Mouse (Mus musculus): Measurements from ENCODE around the gene Zeb2. TPM values are rescaled to one million over a fixed set of nuclear protein-coding genes. Genes with fewer than 3 reads are reported as not detected.

The Zeb2 gene
- total and polyA plus RNA-seq, 3 experiments: 16.5 to 50.0 (median 46.7) TPM

DNA sequence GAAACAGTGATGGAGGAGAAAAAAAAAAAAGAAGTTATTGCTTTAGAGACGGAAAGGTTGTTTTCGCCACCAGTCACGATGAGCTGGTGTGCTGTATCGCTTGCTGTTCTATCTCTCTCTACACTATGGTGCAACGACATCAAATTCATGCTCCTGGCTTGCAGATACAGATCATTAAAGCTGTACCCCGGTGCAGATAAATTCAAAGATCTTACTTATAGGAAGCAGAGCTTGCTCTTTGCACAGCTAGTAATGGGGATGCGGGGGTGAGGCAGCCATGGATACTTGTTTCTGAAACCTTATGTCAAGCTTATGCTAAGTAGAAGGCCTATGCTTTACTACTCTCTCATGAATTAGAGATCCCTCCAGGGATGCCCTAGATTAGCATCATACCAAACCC is 23.7 kb downstream of the Zeb2 start:
- H3K27me3 ChIP-seq (ENCODE audit: control insufficient read depth, insufficient read depth, low read length): no peaks in the 10 kb centered on the region
- TF ChIP-seq EP300 (IDR thresholded peaks at IDR 0.05; ENCODE audit: insufficient read depth, low read depth, low read length) (no peak), POLR2A (IDR thresholded peaks at IDR 0.05; ENCODE audit: insufficient read depth, low read depth, low read length) (no peak), CTCF (IDR thresholded peaks at IDR 0.05) (no peak)
- intact Hi-C loops (cut with DNase I): no loop called here
- H3K9ac ChIP-seq (ENCODE audit: low read depth, low read length): no peak overlapping the region
- no peak overlapping the region for H3K4me3 ChIP-seq
- H3K79me2 ChIP-seq (replicated peaks; ENCODE audit: control insufficient read depth, insufficient read depth, low read length): no peaks in the 10 kb centered on the region
- H3K4me1 ChIP-seq (ENCODE audit: control insufficient read depth, insufficient read depth, low read length): peaks cover 6% of the 10 kb centered on the region
- peaks cover 10% of the 10 kb centered on the region for H3K36me3 ChIP-seq (ENCODE audit: control insufficient read depth, insufficient read depth, low read length)
- DNase-seq: no peak
- no peak overlapping the region; the same call in 1 of the 2 replicates for H3K27ac ChIP-seq
- 89% methylated on average over 7 of the region's 7 CpGs for WGBS

DNA sequence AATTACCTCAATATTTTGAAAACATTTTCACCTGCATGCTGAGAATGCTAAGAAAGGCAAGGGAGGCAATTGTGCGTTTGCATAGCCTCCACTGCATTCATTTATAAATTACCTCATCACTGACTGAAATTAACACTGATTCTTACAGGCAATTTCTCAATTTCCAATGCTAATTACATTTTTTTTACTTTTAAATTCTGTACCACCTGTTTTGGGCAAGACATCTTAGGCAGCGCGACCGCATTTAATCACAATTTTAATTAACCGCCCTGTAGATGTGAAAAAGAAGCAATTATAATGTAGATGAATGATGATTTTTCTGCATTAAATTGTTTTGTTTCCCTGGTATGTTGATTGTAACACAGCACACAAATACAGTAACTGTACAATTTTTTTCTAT is 24.5 kb downstream of the Zeb2 start:
- Histone ChIP-seq H3K9ac (ENCODE audit: low read depth, low read length) (no peak overlapping the region), H3K36me3 (ENCODE audit: control insufficient read depth, insufficient read depth, low read length) (peaks cover 7% of the 10 kb centered on the region), H3K27me3 (ENCODE audit: control insufficient read depth, insufficient read depth, low read length) (no peaks in the 10 kb centered on the region), H3K4me1 (ENCODE audit: control insufficient read depth, insufficient read depth, low read length) (peaks cover 3% of the 10 kb centered on the region), H3K4me3 (no peak overlapping the region), H3K27ac (no peak overlapping the region), H3K79me2 (replicated peaks; ENCODE audit: control insufficient read depth, insufficient read depth, low read length) (no peaks in the 10 kb centered on the region)
- TF ChIP-seq CTCF (IDR thresholded peaks at IDR 0.05) (no peak), POLR2A (IDR thresholded peaks at IDR 0.05; ENCODE audit: insufficient read depth, low read depth, low read length) (no peak), EP300 (IDR thresholded peaks at IDR 0.05; ENCODE audit: insufficient read depth, low read depth, low read length) (no peak)
- WGBS: 97% methylated on average over 5 of the region's 5 CpGs
- no peak for DNase-seq
- intact Hi-C loops (cut with DNase I): no loop called here

DNA sequence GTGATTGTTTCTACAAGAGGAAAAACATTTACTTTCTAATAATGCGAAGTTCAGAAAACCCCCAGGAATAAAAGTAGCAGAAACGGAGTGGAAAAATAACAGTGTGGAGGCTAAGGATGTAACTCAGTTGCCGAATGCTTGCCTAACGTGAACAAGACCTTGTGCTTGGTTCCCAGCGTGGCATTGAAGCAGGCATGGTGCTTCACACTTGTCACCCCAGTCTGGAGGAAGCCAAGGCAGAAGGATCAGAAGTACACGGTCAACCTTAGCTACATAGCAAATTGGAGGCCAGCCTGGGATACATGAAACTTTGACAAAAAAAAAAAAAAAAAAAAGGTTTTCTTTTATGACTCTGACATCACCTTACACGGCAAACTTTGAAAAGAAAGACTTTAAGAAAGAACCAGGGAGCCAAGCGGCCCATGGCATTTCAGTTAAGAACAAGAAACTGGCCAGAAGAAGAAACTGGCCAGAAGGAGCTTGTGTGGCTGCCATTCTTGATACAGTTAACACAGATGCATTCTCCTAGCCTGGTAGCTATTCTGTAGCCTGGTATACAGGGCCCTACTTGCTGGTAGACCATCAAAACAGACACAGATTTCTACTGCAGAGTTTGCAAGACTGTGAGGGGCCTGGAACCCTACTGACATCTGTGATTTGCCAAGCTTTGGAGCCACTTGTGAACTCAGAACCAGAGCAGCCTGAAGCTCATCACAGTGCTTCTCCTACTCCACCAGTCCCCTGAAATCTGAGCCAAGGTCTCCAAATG is 26.5 kb downstream of the Zeb2 start:
- peaks cover 2% of the 10 kb centered on the region for H3K4me1 ChIP-seq (ENCODE audit: control insufficient read depth, insufficient read depth, low read length)
- no peak for DNase-seq

DNA sequence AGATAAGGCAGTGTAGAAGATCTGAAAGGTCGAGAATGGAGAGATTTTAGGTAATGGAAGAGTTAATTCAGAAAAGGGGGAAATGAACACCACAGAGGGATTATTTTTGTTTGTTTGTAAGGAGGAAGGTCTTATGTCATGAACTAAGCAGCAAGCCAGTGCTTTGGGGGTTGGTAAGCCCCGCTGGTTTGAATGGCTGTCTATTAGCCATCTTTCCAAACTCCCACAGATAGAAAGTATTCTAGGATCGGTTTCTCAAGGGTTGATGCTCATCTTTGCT is 28.0 kb downstream of the Zeb2 start:
- 55% methylated on average over 3 of the region's 3 CpGs for WGBS
- Histone ChIP-seq H3K4me1 (ENCODE audit: control insufficient read depth, insufficient read depth, low read length) (peaks cover 2% of the 10 kb centered on the region), H3K27ac (no peak overlapping the region; the same call in 1 of the 2 replicates), H3K36me3 (ENCODE audit: control insufficient read depth, insufficient read depth, low read length) (peaks cover 5% of the 10 kb centered on the region), H3K9ac (ENCODE audit: low read depth, low read length) (no peak overlapping the region), H3K79me2 (replicated peaks; ENCODE audit: control insufficient read depth, insufficient read depth, low read length) (no peaks in the 10 kb centered on the region), H3K4me3 (no peak overlapping the region), H3K27me3 (ENCODE audit: control insufficient read depth, insufficient read depth, low read length) (no peaks in the 10 kb centered on the region)
- no peak for DNase-seq
- intact Hi-C loops (cut with DNase I): no loop called here
- TF ChIP-seq EP300 (IDR thresholded peaks at IDR 0.05; ENCODE audit: insufficient read depth, low read depth, low read length): no peak
- TF ChIP-seq POLR2A (IDR thresholded peaks at IDR 0.05; ENCODE audit: insufficient read depth, low read depth, low read length): no peak
- no peak for TF ChIP-seq CTCF (IDR thresholded peaks at IDR 0.05)

More for the DNA sequence above, 26.5 kb downstream of the Zeb2 start:
- TF ChIP-seq CTCF (IDR thresholded peaks at IDR 0.05): no peak
- TF ChIP-seq EP300 (IDR thresholded peaks at IDR 0.05; ENCODE audit: insufficient read depth, low read depth, low read length): no peak
- TF ChIP-seq POLR2A (IDR thresholded peaks at IDR 0.05; ENCODE audit: insufficient read depth, low read depth, low read length): no peak
- Histone ChIP-seq H3K4me3 (no peak overlapping the region), H3K27ac (no peak overlapping the region), H3K27me3 (ENCODE audit: control insufficient read depth, insufficient read depth, low read length) (no peaks in the 10 kb centered on the region), H3K79me2 (replicated peaks; ENCODE audit: control insufficient read depth, insufficient read depth, low read length) (no peaks in the 10 kb centered on the region), H3K9ac (ENCODE audit: low read depth, low read length) (no peak overlapping the region), H3K36me3 (ENCODE audit: control insufficient read depth, insufficient read depth, low read length) (peaks cover 5% of the 10 kb centered on the region)
- WGBS: 87% methylated on average over 8 of the region's 8 CpGs
- intact Hi-C loops (cut with DNase I): no loop called here

DNA sequence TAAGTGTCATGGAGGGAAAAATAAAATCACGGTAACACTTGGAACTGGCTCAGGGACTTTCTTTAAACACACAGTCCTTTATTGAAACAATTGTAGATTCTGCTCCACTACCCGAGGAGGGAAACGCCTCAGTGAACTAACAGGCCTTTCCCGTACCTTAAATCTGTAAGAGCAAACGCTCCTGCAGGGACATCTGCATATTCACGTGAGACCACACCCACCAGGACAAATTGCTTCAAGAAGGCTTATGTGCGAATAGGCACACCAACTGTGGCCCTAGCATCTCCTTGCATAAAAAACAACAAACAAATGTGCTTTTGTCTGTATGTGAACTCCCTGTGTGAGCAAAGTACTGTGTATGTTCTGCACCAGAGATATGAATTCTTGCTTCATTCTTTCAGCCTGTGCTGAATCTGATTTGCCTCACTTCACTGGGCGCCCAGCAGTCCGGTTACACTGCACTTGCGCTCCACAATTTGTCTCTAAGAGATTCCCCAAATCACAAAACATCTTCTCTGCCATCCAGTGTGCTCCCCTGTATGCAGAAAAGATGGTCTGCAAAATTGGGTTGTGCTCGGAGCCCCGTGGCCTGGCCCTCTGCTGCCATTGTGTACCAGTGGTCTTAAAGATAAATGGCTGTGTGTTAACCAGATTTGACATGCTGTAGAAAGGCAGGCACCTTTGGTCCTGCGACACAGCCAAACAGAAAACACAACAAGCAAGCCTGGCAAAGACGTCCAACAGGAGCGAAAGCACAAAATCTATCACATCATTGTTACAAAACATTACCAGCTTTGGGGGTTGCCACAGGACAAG is 28.6 kb downstream of the Zeb2 start:
- Histone ChIP-seq H3K4me1 (ENCODE audit: control insufficient read depth, insufficient read depth, low read length) (peaks cover 2% of the 10 kb centered on the region), H3K27me3 (ENCODE audit: control insufficient read depth, insufficient read depth, low read length) (no peaks in the 10 kb centered on the region), H3K79me2 (replicated peaks; ENCODE audit: control insufficient read depth, insufficient read depth, low read length) (no peaks in the 10 kb centered on the region), H3K27ac (no peak overlapping the region), H3K36me3 (ENCODE audit: control insufficient read depth, insufficient read depth, low read length) (peaks cover 3% of the 10 kb centered on the region), H3K9ac (ENCODE audit: low read depth, low read length) (no peak overlapping the region), H3K4me3 (no peak overlapping the region)
- DNase-seq: no peak
- TF ChIP-seq CTCF (IDR thresholded peaks at IDR 0.05) (no peak), POLR2A (IDR thresholded peaks at IDR 0.05; ENCODE audit: insufficient read depth, low read depth, low read length) (no peak), EP300 (IDR thresholded peaks at IDR 0.05; ENCODE audit: insufficient read depth, low read depth, low read length) (no peak)
- intact Hi-C loops (cut with DNase I): no loop called here
- 63% methylated on average over 15 of the region's 15 CpGs for WGBS

DNA sequence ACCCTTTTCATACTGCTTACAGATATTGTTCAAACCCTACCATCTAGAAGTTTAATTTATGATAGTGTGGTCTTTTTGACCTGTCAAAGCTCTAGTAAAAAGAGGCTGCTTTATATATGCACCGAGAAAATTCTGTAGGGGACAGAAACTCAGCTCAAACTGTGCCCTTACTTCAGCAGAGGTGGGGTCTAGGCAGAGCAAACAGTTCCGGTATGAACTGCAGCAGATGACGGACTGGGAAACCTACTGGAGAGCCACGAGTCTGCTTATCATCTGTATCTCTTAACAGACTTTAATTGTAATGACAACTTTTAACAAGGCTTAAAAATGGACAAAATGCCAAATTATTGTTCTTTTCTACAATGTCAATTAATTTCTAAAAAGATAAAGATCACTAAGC is 30.0 kb downstream of the Zeb2 start:
- no peak overlapping the region; the same call in 1 of the 2 replicates for H3K27ac ChIP-seq
- H3K79me2 ChIP-seq (replicated peaks; ENCODE audit: control insufficient read depth, insufficient read depth, low read length): no peaks in the 10 kb centered on the region

More for the DNA sequence above, 30.0 kb downstream of the Zeb2 start:
- H3K36me3 ChIP-seq (ENCODE audit: control insufficient read depth, insufficient read depth, low read length): peaks cover 3% of the 10 kb centered on the region
- H3K4me1 ChIP-seq (ENCODE audit: control insufficient read depth, insufficient read depth, low read length): peaks cover 2% of the 10 kb centered on the region
- intact Hi-C loops (cut with DNase I): no loop called here
- WGBS: 56% methylated on average over 4 of the region's 4 CpGs
- no peak overlapping the region for H3K4me3 ChIP-seq
- DNase-seq: no peak
- no peak for TF ChIP-seq EP300 (IDR thresholded peaks at IDR 0.05; ENCODE audit: insufficient read depth, low read depth, low read length)
- no peaks in the 10 kb centered on the region for H3K27me3 ChIP-seq (ENCODE audit: control insufficient read depth, insufficient read depth, low read length)
- H3K9ac ChIP-seq (ENCODE audit: low read depth, low read length): no peak overlapping the region
